Mouse (Mus musculus): ENCODE results near the gene Prrx1. TPM values are rescaled to one million over a fixed set of nuclear protein-coding genes. Genes with fewer than 3 reads are reported as not detected.

Gene Prrx1
- polyA plus RNA-seq, 1 experiment from 2014 or later = 5.3 TPM

DNA sequence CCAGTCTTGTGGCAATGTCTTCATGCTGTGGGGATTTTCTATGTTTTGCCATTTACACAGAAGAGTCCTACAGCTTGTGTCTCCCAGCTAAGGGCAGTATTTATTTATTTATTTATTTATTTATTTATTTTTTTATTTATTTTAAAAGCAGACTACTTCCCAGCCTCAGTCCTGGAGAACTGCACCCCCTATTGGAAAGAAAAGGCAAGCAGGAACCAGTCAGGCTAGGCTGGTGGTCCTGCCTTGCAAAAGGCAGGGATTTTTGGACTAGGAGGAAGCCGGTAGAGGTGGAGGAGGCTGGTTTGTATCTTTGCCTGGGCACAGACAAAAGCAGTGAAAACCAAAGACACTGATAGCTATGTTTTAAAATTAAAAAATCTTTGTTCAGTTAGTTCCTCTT, 7.6 kb downstream of the Prrx1 start:
- no peaks in the 10 kb centered on the region for H3K9me3 ChIP-seq (ENCODE audit: control insufficient read depth, low read length)
- H3K36me3 ChIP-seq (replicated peaks; ENCODE audit: control insufficient read depth, insufficient read depth) = no peaks in the 10 kb centered on the region
- H3K4me1 ChIP-seq (replicated peaks; ENCODE audit: control insufficient read depth, insufficient read depth, low read length) = no peaks in the 10 kb centered on the region
- H3K27me3 ChIP-seq (ENCODE audit: control insufficient read depth, insufficient read depth, low read length) = peaks cover 71% of the 10 kb centered on the region
- ATAC-seq (ENCODE audit: low FRiP score) (no peak), DNase-seq (ENCODE audit: low spot score) (no peak)
- no peak overlapping the region for H3K9ac ChIP-seq
- H3K4me3 ChIP-seq (replicated peaks; ENCODE audit: low read length) = no peak overlapping the region
- WGBS = 39% methylated on average over 1 of the region's 1 CpGs
- H3K4me2 ChIP-seq (replicated peaks) = no peak overlapping the region
- no peak overlapping the region for H3K27ac ChIP-seq

DNA sequence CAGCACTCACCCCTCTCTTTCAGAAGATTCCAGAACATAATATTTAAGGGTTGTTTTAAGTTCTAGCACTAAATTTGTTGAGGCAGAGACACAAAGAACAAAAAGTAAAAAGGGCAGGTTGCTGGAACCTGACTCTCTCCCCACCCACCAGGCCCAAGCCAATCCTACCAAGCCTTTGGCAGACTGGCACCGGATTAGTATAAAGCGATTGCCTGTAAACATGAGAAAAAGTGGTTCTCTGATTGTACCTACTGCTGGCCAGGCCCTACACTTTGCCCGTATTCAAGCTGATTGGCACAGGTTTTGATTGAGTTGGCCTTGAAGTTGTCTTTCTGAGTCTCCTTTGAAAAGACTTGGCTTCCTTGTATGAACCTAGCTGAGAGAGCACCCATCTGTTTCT, 8.7 kb downstream of the Prrx1 start:
- no peak overlapping the region for H3K27ac ChIP-seq
- DNase-seq (ENCODE audit: low spot score) = no peak
- H3K4me2 ChIP-seq (replicated peaks) = no peak overlapping the region
- H3K9ac ChIP-seq = no peak overlapping the region
- H3K4me3 ChIP-seq (replicated peaks; ENCODE audit: low read length) = no peak overlapping the region
- no peaks in the 10 kb centered on the region for H3K4me1 ChIP-seq (replicated peaks; ENCODE audit: control insufficient read depth, insufficient read depth, low read length)
- H3K27me3 ChIP-seq (ENCODE audit: control insufficient read depth, insufficient read depth, low read length) = peaks cover 60% of the 10 kb centered on the region
- 94% methylated on average over 3 of the region's 3 CpGs for WGBS
- H3K9me3 ChIP-seq (ENCODE audit: control insufficient read depth, low read length) = no peaks in the 10 kb centered on the region
- ATAC-seq (ENCODE audit: low FRiP score) = no peak
- no peaks in the 10 kb centered on the region for H3K36me3 ChIP-seq (replicated peaks; ENCODE audit: control insufficient read depth, insufficient read depth)

DNA sequence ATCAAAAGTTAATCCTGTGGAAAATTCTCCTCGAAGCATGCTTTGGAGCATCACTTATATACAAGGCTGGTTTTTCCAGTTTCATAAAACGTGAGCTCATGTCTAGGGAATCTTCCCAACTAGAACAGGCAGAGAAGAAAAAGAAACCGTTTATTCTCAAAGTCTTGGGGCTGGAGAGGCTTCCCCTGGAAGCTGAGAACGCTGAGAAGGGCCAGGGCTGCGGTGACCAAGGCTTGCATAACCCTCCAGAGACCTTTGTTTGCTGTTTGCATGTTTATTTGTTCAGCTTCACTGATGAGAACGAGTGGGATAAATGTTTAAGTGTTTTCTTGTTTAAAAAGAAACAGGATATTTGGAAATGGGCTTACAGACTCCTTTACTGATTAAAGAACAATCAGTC, 11.2 kb downstream of the Prrx1 start:
- DNase-seq (ENCODE audit: low spot score) (no peak), ATAC-seq (ENCODE audit: low FRiP score) (no peak)
- Histone ChIP-seq H3K9ac (no peak overlapping the region), H3K9me3 (ENCODE audit: control insufficient read depth, low read length) (no peaks in the 10 kb centered on the region), H3K4me3 (replicated peaks; ENCODE audit: low read length) (no peak overlapping the region), H3K27ac (no peak overlapping the region), H3K4me1 (replicated peaks; ENCODE audit: control insufficient read depth, insufficient read depth, low read length) (no peaks in the 10 kb centered on the region), H3K4me2 (replicated peaks) (no peak overlapping the region), H3K27me3 (ENCODE audit: control insufficient read depth, insufficient read depth, low read length) (peaks cover 34% of the 10 kb centered on the region), H3K36me3 (replicated peaks; ENCODE audit: control insufficient read depth, insufficient read depth) (no peaks in the 10 kb centered on the region)
- 50% methylated on average over 6 of the region's 6 CpGs for WGBS

DNA sequence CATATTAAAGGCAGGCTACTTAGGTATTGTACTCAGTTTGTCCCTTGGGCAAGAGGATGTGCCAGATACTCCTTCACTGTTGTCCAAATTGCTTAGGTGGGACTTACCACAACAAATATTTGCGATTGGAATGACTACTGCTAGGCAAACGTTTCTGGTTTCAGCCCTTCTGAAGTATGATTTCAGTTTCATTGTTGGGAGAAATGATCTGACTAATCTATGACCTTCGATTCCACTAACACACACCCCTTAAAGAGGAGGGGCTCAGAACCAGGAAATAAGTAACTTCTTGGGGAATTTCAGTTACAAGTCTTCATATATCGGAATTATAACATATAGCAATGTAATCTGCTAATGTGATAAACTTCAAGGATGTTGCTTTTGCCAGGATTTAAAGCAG, 20.4 kb downstream of the Prrx1 start:
- no peaks in the 10 kb centered on the region for H3K36me3 ChIP-seq (replicated peaks; ENCODE audit: control insufficient read depth, insufficient read depth)
- no peak overlapping the region for H3K9ac ChIP-seq
- H3K4me2 ChIP-seq (replicated peaks) = no peak overlapping the region
- H3K4me1 ChIP-seq (replicated peaks; ENCODE audit: control insufficient read depth, insufficient read depth, low read length) = no peaks in the 10 kb centered on the region
- H3K4me3 ChIP-seq (replicated peaks; ENCODE audit: low read length) = no peak overlapping the region
- ATAC-seq (ENCODE audit: low FRiP score) (no peak), DNase-seq (ENCODE audit: low spot score) (no peak)
- H3K27ac ChIP-seq = no peak overlapping the region
- H3K27me3 ChIP-seq (ENCODE audit: control insufficient read depth, insufficient read depth, low read length) = no peaks in the 10 kb centered on the region
- no peaks in the 10 kb centered on the region for H3K9me3 ChIP-seq (ENCODE audit: control insufficient read depth, low read length)
- WGBS = 90% methylated on average over 4 of the region's 4 CpGs

DNA sequence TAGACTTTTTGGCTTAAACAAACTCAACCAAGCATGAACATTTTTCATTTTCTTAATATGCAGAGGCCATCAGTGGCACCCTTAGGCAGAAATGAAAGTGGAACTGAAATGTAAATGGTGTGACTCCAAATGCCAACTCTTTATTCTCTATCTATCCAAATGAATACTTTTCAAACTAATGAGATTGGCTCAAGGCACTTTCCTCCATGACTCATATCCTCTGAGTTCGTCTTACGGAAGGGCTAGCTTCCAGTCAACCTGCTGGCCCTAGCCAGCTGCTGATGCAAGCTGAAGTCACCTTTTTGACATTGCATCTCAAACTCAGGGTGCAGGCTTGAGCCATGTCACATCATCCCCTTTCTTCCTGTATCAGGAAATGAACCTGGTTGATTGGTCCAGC, 21.6 kb downstream of the Prrx1 start:
- Histone ChIP-seq H3K27ac (no peak overlapping the region), H3K36me3 (replicated peaks; ENCODE audit: control insufficient read depth, insufficient read depth) (no peaks in the 10 kb centered on the region), H3K9me3 (ENCODE audit: control insufficient read depth, low read length) (no peaks in the 10 kb centered on the region), H3K4me2 (replicated peaks) (no peak overlapping the region), H3K27me3 (ENCODE audit: control insufficient read depth, insufficient read depth, low read length) (no peaks in the 10 kb centered on the region), H3K4me3 (replicated peaks; ENCODE audit: low read length) (no peak overlapping the region), H3K4me1 (replicated peaks; ENCODE audit: control insufficient read depth, insufficient read depth, low read length) (no peaks in the 10 kb centered on the region), H3K9ac (no peak overlapping the region)
- ATAC-seq (ENCODE audit: low FRiP score) = no peak
- DNase-seq (ENCODE audit: low spot score) = no peak
- WGBS = 80% methylated on average over 2 of the region's 2 CpGs

DNA sequence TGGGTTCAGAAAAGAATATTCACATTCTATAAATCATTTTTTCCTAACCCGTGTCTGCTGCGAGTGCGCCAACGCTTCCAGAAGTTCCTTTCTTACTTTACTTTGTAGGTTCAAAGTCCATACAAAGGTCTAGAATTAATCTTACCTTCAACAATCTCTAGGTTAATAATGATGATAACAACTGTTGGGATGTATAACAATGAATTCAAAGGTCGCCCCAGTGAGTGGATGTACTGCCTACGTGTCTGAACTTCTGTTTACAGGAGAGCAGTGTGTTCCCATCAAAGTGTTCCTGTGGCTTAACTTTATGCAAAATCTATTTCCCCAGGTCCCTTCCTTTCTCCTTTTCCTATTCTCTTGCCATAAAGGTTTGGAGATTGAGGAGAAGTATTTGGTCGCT, 24.4 kb downstream of the Prrx1 start:
- Histone ChIP-seq H3K4me2 (replicated peaks) (no peak overlapping the region), H3K27me3 (ENCODE audit: control insufficient read depth, insufficient read depth, low read length) (no peaks in the 10 kb centered on the region), H3K27ac (no peak overlapping the region), H3K36me3 (replicated peaks; ENCODE audit: control insufficient read depth, insufficient read depth) (no peaks in the 10 kb centered on the region), H3K9me3 (ENCODE audit: control insufficient read depth, low read length) (no peaks in the 10 kb centered on the region), H3K4me3 (replicated peaks; ENCODE audit: low read length) (no peak overlapping the region), H3K9ac (no peak overlapping the region), H3K4me1 (replicated peaks; ENCODE audit: control insufficient read depth, insufficient read depth, low read length) (no peaks in the 10 kb centered on the region)
- WGBS = 91% methylated on average over 7 of the region's 7 CpGs
- DNase-seq (ENCODE audit: low spot score) (no peak), ATAC-seq (ENCODE audit: low FRiP score) (no peak)

DNA sequence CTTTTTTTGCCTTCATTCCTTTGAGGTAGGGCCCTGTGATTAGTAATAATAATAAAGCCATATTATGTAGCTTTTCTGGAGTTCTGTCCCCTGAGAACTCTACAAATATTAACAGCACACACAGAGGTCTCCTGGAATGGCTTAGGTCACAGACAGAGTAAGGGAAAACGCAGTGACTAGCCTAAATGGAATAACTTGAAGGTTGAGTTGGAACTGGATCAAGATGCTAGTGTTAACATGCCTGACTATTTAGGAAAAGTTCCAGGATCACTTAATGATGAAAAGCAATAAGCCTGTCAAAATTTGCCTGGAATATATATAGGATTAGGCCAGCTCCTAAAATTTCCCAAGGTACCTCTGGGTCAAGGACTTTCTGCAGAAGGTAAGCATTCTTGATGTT, 28.0 kb downstream of the Prrx1 start:
- no peak for ATAC-seq (ENCODE audit: low FRiP score)

DNA sequence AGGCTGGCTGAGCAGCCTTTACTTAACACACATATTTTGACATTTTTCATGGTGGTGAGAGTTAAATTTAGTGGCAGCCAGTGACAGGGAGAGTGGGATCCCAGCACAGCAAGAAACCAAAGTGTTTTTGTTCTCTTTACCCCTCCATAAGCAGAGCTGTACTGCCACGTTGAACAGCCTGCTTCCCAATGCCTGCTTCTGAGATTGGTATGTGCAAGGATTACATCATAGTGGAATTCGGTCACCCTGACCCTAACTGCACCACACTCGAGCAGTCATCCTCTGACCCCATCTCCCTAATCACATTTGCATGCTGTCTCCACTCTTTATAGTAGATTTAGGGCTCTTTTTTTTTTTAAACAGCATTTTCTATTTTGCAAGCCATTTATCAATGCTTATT, 28.4 kb downstream of the Prrx1 start:
- peaks cover 6% of the 10 kb centered on the region; the same call in 1 of the 2 replicates for H3K4me1 ChIP-seq (replicated peaks; ENCODE audit: control insufficient read depth, insufficient read depth, low read length)
- H3K4me3 ChIP-seq (replicated peaks; ENCODE audit: low read length) = no peak overlapping the region
- no peak overlapping the region for H3K27ac ChIP-seq
- no peak overlapping the region for H3K9ac ChIP-seq
- 40% methylated on average over 3 of the region's 3 CpGs for whole genome bisulfite sequencing
- ATAC-seq (ENCODE audit: low FRiP score) (no peak), DNase-seq (ENCODE audit: low spot score) (no peak)
- no peaks in the 10 kb centered on the region for H3K27me3 ChIP-seq (ENCODE audit: control insufficient read depth, insufficient read depth, low read length)
- H3K36me3 ChIP-seq (replicated peaks; ENCODE audit: control insufficient read depth, insufficient read depth) = no peaks in the 10 kb centered on the region
- no peaks in the 10 kb centered on the region for H3K9me3 ChIP-seq (ENCODE audit: control insufficient read depth, low read length)
- no peak overlapping the region for H3K4me2 ChIP-seq (replicated peaks)

More for the DNA sequence above, 28.0 kb downstream of the Prrx1 start:
- Histone ChIP-seq H3K36me3 (replicated peaks; ENCODE audit: control insufficient read depth, insufficient read depth) (no peaks in the 10 kb centered on the region), H3K9me3 (ENCODE audit: control insufficient read depth, low read length) (no peaks in the 10 kb centered on the region), H3K4me2 (replicated peaks) (no peak overlapping the region), H3K4me3 (replicated peaks; ENCODE audit: low read length) (no peak overlapping the region), H3K9ac (no peak overlapping the region), H3K27ac (no peak overlapping the region), H3K27me3 (ENCODE audit: control insufficient read depth, insufficient read depth, low read length) (no peaks in the 10 kb centered on the region), H3K4me1 (replicated peaks; ENCODE audit: control insufficient read depth, insufficient read depth, low read length) (peaks cover 5% of the 10 kb centered on the region; the same call in 1 of the 2 replicates)
- WGBS = 73% methylated on average over 1 of the region's 1 CpGs
- DNase-seq (ENCODE audit: low spot score) = no peak

DNA sequence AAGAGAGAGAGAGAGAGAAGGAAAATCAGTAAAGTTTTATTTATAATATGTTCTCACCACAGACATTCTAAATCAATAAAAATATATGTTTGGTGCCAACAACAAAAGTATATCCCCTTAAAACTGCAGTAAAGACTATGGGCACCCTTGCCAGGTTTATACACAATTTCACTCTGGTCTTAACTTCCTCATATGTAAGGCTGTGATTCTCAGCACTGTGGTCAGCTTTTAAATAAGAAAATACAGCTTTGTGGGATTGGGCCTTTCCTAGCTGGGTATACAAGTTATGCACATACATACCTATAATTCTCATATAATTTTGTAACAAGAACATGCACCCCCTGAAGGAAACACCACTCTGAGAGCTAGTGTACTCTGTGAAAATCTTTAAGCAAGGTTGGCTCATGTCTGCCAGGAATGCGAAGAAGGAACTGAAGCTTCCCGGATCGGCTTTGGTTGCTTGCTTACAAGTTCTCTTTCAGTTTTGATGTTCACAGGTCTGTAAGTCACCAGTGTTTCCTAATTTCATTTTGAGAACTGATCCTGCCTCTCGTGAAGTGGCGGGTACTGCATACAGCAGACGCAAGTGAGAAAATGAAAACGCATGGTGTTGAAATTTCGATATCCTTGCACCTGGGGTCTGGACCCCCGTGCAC, 29.4 kb downstream of the Prrx1 start:
- no peak overlapping the region for H3K27ac ChIP-seq
- no peak overlapping the region for H3K9ac ChIP-seq
- no peak overlapping the region for H3K4me3 ChIP-seq (replicated peaks; ENCODE audit: low read length)
- ATAC-seq (ENCODE audit: low FRiP score) (no peak), DNase-seq (ENCODE audit: low spot score) (no peak)
- WGBS = 93% methylated on average over 9 of the region's 9 CpGs
- H3K36me3 ChIP-seq (replicated peaks; ENCODE audit: control insufficient read depth, insufficient read depth) = no peaks in the 10 kb centered on the region
- no peaks in the 10 kb centered on the region for H3K27me3 ChIP-seq (ENCODE audit: control insufficient read depth, insufficient read depth, low read length)
- H3K4me1 ChIP-seq (replicated peaks; ENCODE audit: control insufficient read depth, insufficient read depth, low read length) = peaks cover 9% of the 10 kb centered on the region; the same call in 1 of the 2 replicates
- no peaks in the 10 kb centered on the region for H3K9me3 ChIP-seq (ENCODE audit: control insufficient read depth, low read length)
- H3K4me2 ChIP-seq (replicated peaks) = no peak overlapping the region
